Mouse (Mus musculus): ENCODE data around the gene Akna. TPM values are rescaled to one million over a fixed set of nuclear protein-coding genes. Genes with fewer than 3 reads are reported as not detected.

The Akna gene
- total RNA-seq, 1 experiment: 2.7 TPM

DNA sequence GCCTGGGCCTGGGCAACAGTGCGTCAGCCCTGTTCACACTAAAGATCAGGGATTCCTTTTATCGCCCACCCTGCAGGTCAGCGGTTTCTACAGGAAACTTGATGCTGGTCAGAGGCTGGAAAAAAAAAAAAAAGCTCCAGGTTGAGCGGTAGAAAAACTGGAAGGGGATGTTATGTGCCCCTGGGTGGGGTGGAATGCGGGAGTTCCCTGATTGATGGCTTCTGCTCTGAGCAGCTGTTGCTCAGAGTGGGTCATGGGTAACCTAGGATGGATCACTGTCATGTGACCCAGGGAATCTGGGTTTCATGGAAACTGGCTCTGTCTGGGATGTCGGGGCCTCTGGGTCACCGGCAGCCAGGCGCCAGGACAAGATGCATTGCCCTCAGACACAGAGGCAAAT lies 23.2 kb upstream of the Akna start:
- Histone ChIP-seq H3K4me3 (ENCODE audit: insufficient read depth in 1 of 2, low read depth in 1 of 2, low read length in 2 of 2, poor library complexity in 1 of 2, severe bottlenecking in 1 of 2) (no peak overlapping the region), H3K9me3 (ENCODE audit: control insufficient read depth, insufficient read depth, low read depth, low read length) (no peaks in the 10 kb centered on the region), H3K9ac (ENCODE audit: insufficient read depth, low read depth, low read length, poor library complexity, severe bottlenecking) (no peak overlapping the region), H3K4me1 (ENCODE audit: control insufficient read depth in 2 of 2, insufficient read depth in 2 of 2, low read length in 2 of 2, poor library complexity in 1 of 2) (peaks cover 8 to 63% of the 10 kb centered on the region in 2 experiments; a peak in 3 of 4 replicates), H3K27ac (ENCODE audit: insufficient read depth, low read depth, low read length, poor library complexity, severe bottlenecking) (no peak overlapping the region), H3K36me3 (ENCODE audit: control insufficient read depth, insufficient read depth, low read length, poor library complexity, severe bottlenecking) (no peaks in the 10 kb centered on the region)
- in situ Hi-C loops (cut with MboI; ENCODE audit: low sequenced_read_pairs in 2 of 2, unreplicated experiment in 2 of 2): no loop called here
- DNase-seq (ENCODE audit: low read depth, low spot score): no peak
- TF ChIP-seq MAFK (IDR thresholded peaks at IDR 0.05; ENCODE audit: insufficient read depth, low read depth, low read length): no peak
- TF ChIP-seq ZNF384 (IDR thresholded peaks at IDR 0.05; ENCODE audit: low read depth, low read length): peak; percentile 88
- TF ChIP-seq ZC3H11A (IDR thresholded peaks at IDR 0.05; ENCODE audit: borderline replicate concordance, low read depth, low read length): no peak
- TF ChIP-seq CHD2 (IDR thresholded peaks at IDR 0.05; ENCODE audit: low read depth, low read length): no peak
- TF ChIP-seq HCFC1 (IDR thresholded peaks at IDR 0.05; ENCODE audit: borderline replicate concordance, insufficient read depth, low read length): no peak

DNA sequence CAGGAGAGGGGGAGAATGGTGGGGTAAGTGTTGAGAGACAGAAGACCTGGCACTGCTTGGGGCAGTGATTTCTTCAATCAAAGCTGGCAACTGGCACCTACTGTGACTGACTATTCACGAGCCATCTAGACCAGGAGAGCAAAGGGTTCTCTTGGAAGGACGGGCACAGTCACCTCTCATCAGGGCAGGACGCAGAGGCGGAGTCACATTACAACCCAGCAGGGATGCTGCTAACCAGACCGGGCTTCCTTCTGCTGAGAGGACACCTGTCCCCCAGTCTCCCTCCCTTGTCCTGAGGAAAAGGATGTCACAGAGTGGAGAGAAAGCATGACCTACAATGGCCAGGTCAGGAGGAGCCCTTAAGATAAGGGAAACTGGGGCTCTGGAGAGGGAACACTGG lies 20.7 kb upstream of the Akna start:
- in situ Hi-C loops (cut with MboI; ENCODE audit: low sequenced_read_pairs in 2 of 2, unreplicated experiment in 2 of 2): no loop called here
- DNase-seq (ENCODE audit: low read depth, low spot score): no peak
- Histone ChIP-seq H3K4me1 (ENCODE audit: control insufficient read depth in 2 of 2, insufficient read depth in 2 of 2, low read length in 2 of 2, poor library complexity in 1 of 2) (peaks cover 10 to 57% of the 10 kb centered on the region in 2 experiments), H3K9ac (ENCODE audit: insufficient read depth, low read depth, low read length, poor library complexity, severe bottlenecking) (no peak overlapping the region), H3K4me3 (ENCODE audit: insufficient read depth in 1 of 2, low read depth in 1 of 2, low read length in 2 of 2, poor library complexity in 1 of 2, severe bottlenecking in 1 of 2) (no peak overlapping the region), H3K27ac (ENCODE audit: insufficient read depth, low read depth, low read length, poor library complexity, severe bottlenecking) (peak overlapping the region; percentile 34), H3K9me3 (ENCODE audit: control insufficient read depth, insufficient read depth, low read depth, low read length) (no peaks in the 10 kb centered on the region), H3K36me3 (ENCODE audit: control insufficient read depth, insufficient read depth, low read length, poor library complexity, severe bottlenecking) (no peaks in the 10 kb centered on the region)
- no peak for TF ChIP-seq ZC3H11A (IDR thresholded peaks at IDR 0.05; ENCODE audit: borderline replicate concordance, low read depth, low read length)
- no peak for TF ChIP-seq CHD2 (IDR thresholded peaks at IDR 0.05; ENCODE audit: low read depth, low read length)

DNA sequence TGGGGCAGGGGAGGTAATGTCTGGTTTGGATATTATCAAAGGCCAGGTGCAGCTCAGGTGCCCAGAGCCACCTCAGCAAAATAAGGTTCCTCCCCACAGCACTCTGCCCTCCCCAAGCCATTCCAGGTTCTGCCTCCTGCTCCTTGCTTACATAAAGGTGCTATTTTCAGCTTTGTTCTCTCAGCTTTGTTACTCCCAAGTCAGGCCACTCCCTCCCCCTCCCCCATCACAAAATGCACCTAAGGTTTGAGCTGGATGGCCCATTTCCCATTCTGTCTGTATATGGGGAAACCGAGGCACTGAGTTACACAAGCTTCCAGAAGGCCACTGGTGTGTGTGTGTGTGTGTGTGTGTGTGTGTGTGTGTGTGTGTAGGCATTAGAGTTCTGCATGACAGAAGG lies 20.1 kb upstream of the Akna start:
- TF ChIP-seq ZC3H11A (IDR thresholded peaks at IDR 0.05; ENCODE audit: borderline replicate concordance, low read depth, low read length) (no peak), CHD2 (IDR thresholded peaks at IDR 0.05; ENCODE audit: low read depth, low read length) (no peak), MAFK (IDR thresholded peaks at IDR 0.05; ENCODE audit: insufficient read depth, low read depth, low read length) (no peak), ZNF384 (IDR thresholded peaks at IDR 0.05; ENCODE audit: low read depth, low read length) (no peak), HCFC1 (IDR thresholded peaks at IDR 0.05; ENCODE audit: borderline replicate concordance, insufficient read depth, low read length) (no peak)
- no peak overlapping the region for H3K9ac ChIP-seq (ENCODE audit: insufficient read depth, low read depth, low read length, poor library complexity, severe bottlenecking)
- in situ Hi-C loops (cut with MboI; ENCODE audit: low sequenced_read_pairs in 2 of 2, unreplicated experiment in 2 of 2): no loop called here
- H3K36me3 ChIP-seq (ENCODE audit: control insufficient read depth, insufficient read depth, low read length, poor library complexity, severe bottlenecking): no peaks in the 10 kb centered on the region
- H3K4me1 ChIP-seq (ENCODE audit: control insufficient read depth in 2 of 2, insufficient read depth in 2 of 2, low read length in 2 of 2, poor library complexity in 1 of 2): peaks cover 10 to 56% of the 10 kb centered on the region in 2 experiments
- H3K27ac ChIP-seq (ENCODE audit: insufficient read depth, low read depth, low read length, poor library complexity, severe bottlenecking): no peak overlapping the region
- no peak for DNase-seq (ENCODE audit: low read depth, low spot score)
- no peaks in the 10 kb centered on the region for H3K9me3 ChIP-seq (ENCODE audit: control insufficient read depth, insufficient read depth, low read depth, low read length)
- H3K4me3 ChIP-seq (ENCODE audit: insufficient read depth in 1 of 2, low read depth in 1 of 2, low read length in 2 of 2, poor library complexity in 1 of 2, severe bottlenecking in 1 of 2): no peak overlapping the region

DNA sequence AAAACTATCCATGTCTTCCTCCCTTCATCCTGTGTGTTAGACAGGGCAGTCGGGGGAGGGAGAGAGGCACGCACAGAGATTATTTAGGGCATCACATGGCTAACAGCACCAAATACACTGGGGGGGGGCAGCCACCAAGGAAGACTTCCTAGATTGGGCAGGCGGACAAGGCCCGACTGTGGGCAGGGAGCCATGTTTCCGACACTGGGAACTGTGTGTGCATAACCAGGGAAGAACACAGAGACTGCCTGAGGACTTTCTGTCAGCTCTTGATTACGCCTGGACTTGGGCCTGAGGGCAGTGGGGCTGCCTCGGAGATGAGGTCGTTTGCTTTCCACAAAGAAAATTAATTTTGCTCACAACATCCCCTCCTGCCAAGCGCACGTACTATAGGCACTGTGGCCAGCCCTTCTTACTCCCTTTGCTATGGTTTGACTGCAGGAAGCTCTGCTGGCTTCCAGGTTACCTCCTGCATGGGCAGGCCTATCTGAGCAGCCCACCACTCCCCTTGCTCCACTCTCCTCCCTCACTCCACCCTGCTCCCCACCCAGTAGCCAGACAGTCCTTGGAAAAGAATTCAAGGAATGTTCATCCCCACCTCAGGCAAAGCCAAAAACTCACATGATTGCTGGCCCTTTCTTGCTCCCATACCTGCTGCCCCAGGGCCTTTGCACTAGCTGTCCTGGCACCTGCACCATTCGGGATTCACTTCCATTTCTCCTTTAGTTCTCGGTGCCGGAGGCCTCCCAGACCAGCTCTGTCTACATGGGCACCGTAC lies 17.2 kb upstream of the Akna start:
- Histone ChIP-seq H3K9ac (ENCODE audit: insufficient read depth, low read depth, low read length, poor library complexity, severe bottlenecking) (peak overlapping the region; percentile 33; the same call in 1 of the 2 replicates), H3K36me3 (ENCODE audit: control insufficient read depth, insufficient read depth, low read length, poor library complexity, severe bottlenecking) (no peaks in the 10 kb centered on the region; the same call in 1 of the 2 replicates), H3K4me3 (ENCODE audit: insufficient read depth in 1 of 2, low read depth in 1 of 2, low read length in 2 of 2, poor library complexity in 1 of 2, severe bottlenecking in 1 of 2) (no peak overlapping the region), H3K4me1 (ENCODE audit: control insufficient read depth in 2 of 2, insufficient read depth in 2 of 2, low read length in 2 of 2, poor library complexity in 1 of 2) (peaks cover 10 to 46% of the 10 kb centered on the region in 2 experiments), H3K27ac (ENCODE audit: insufficient read depth, low read depth, low read length, poor library complexity, severe bottlenecking) (peak overlapping the region; percentile 58), H3K9me3 (ENCODE audit: control insufficient read depth, insufficient read depth, low read depth, low read length) (no peaks in the 10 kb centered on the region)
- in situ Hi-C loops (cut with MboI; ENCODE audit: low sequenced_read_pairs in 2 of 2, unreplicated experiment in 2 of 2): no loop called here
- TF ChIP-seq MAFK (IDR thresholded peaks at IDR 0.05; ENCODE audit: insufficient read depth, low read depth, low read length) (no peak), ZNF384 (IDR thresholded peaks at IDR 0.05; ENCODE audit: low read depth, low read length) (no peak), HCFC1 (IDR thresholded peaks at IDR 0.05; ENCODE audit: borderline replicate concordance, insufficient read depth, low read length) (no peak), ZC3H11A (IDR thresholded peaks at IDR 0.05; ENCODE audit: borderline replicate concordance, low read depth, low read length) (no peak), CHD2 (IDR thresholded peaks at IDR 0.05; ENCODE audit: low read depth, low read length) (no peak)
- peak; percentile 63 for DNase-seq (ENCODE audit: low read depth, low spot score)
